Mouse (Mus musculus) G1E (cell line): ENCODE measurements at regions not wholly inside any gene's neighbourhood (a gene's known extent, or its start where the extent isn't known, plus 50 kb on each side); places are given as distances from the start of the nearest gene placed in this dataset.

ENCODE experiments used
- CTCF ChIP-seq: IDR thresholded peaks from 2 replicates; pipeline ENCODE4 v1.5.1; 2012; ENCODE audit warnings: low read depth, low read length, inconsistent platforms, mixed read lengths
- POLR2AphosphoS5 ChIP-seq: IDR thresholded peaks from 2 replicates; pipeline ENCODE4 v1.6.1; 2012; ENCODE audit warnings: low read depth, low read length, inconsistent platforms; ENCODE audit not compliant: insufficient replicate concordance
- TAL1 ChIP-seq: conservative IDR thresholded peaks from 2 replicates; pipeline ENCODE4 v1.6.1; 2012; ENCODE audit warnings: low read depth, low read length, inconsistent platforms, mixed read lengths

- no peak for TF ChIP-seq CTCF
- TF ChIP-seq TAL1: no peak
- TF ChIP-seq POLR2AphosphoS5: no peak
Measured at GRCm38 (mm10) chr5:12332648-12333305, 50.4 kb upstream of the Sema3d start.
